Mouse (Mus musculus) liver, adult 2 months (tissue): ENCODE measurements around the gene Coro2a.

Experiments used
- CTCF ChIP-seq: fragments of 200-500 bp; IDR thresholded peaks from 2 replicates; pipeline ENCODE4 v1.5.1; 2011; ENCODE audit warnings: low read depth, low read length, control low read depth
- POLR2A ChIP-seq: fragments of 200-500 bp; IDR thresholded peaks from 2 replicates; pipeline ENCODE4 v1.6.1; 2011; ENCODE audit warnings: low read length, control low read depth; ENCODE audit not compliant: insufficient read depth; ENCODE audit errors: extremely low read depth

- TF ChIP-seq POLR2A (no peak), CTCF (no peak)
These were observed 3.4 kb upstream of the Coro2a start for GRCm38 (mm10) chr4:46605451-46605850.
